Mouse (Mus musculus) fat pad, adult 2 months (tissue): ENCODE results near the gene Dnajc3.

ENCODE experiments used
- DNase-seq: peaks from one replicate; pipeline ENCODE4 v3.0.0-alpha.2; 2011; ENCODE audit warnings: low read depth, low spot score; ENCODE audit errors: extremely low read depth

Dnajc3 gene

DNA sequence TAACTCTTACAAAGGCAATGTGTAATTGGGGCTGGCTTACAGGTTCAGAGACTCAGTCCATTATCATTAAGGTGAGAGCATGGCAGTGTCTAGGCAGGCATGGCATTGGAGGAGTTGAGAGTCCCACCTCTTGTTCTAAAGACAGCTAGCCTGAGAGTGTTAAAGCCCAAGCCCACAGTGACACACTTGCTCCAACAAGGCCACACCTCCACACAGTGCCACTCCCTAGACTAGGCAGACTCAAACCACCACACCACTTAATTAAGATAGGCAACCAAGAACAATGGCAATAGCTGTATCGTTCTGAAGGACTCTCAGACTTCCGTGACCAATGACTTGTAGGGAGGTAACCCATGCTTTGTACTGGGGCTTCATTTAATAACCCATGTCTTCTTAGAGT is 7.0 kb upstream of the Dnajc3 start:
- no peak for DNase-seq

DNA sequence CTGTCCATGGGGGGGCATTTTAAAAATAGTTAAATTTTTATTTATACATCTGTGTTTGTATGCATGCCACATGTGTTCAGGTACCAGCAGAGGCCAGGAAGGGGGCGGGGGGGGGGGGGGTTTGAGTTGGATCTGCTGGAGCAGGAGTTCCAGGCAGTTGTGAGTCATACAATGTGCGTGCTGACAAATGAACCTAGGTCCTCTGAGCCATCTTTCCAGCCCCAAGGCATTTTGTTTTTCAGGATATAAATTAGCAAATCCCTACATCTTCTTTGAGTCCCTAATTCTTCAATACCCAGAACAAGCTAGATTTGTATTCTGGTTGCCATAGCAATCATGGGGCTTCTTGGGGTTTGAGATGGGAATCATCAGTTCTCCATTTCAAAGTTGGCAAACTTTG is 6.6 kb upstream of the Dnajc3 start:
- no peak for DNase-seq

GRCm38 (mm10) chr14:118932956-118933355 is 4.8 kb upstream of the Dnajc3 start:
- DNase-seq = no peak

DNA sequence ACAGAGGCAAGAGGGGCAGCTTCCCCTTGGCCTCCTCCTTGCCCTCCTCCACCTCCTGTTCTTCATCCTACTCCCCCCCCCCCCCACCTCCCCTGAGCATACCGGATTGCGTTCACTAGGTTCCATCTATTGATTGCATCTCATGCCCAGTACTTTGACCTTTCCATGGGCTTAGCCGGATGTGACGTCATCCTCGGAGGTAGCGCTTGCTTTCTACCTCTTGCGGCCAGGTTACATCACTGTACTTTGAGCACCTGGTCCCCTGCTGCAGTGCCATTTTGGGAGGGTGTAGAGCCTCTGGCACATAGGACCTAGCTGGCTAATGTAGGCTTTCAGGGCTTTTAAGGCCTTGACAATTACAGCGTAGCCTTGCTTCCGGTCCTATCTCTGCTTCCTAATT is 3.1 kb upstream of the Dnajc3 start:
- DNase-seq = no peak

GRCm38 (mm10) chr14:118936236-118936635 is 1.5 kb upstream of the Dnajc3 start:
- no peak for DNase-seq

DNA sequence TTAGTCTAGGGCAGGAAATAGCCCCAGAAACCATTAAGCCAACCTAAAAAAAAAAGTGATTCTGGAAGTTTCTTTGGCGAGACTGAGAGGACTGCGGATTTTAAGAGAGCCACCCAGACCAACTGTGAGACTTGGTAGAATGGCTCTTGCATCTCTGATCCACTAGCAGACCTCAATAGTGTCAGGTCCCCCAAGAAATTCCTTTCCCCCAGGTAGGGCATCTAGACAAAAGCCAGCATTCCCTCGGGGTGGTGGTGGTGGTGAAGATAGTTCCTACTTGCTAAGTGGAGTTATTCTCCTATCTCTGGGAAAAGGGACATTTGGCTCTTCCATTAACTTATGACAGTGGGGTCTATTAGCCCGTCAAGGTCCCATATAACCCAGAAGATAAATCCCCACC is 824 bp upstream of the Dnajc3 start:
- DNase-seq = no peak

GRCm38 (mm10) chr14:118938551-118938950 is 775 bp downstream of the Dnajc3 start:
- no peak for DNase-seq

DNA sequence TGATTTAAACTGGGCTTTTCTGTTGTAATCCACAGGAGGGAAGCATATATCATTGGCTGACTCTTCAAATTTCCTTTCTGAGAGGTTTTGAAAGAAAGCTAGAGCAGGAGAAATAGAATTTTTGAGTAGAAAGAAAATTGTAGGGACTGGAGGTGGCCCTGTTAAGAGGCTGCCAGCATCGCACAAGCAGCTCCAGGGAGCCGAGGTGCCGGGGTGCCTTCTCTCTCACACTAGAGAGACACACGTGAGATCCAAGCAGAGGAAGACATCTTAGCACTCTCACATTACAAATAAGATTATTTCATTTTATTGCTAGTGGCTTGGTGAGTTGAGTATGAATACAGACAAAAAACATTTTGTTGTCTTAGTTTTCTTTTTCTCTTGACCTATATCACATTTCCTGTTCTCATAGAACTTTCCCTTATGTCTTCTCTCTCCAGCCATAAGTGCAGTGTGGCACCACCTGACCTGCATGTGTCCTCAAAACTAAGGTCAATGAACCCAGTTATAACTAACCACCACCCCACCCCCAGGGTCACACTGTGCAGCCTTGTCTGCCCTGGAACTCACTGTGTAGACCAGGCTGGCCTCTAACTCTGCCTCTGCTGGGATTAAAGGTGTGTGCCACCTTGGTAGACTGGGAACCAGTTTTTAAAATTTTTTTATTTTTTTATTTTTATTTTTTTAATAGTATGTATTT is 3.2 kb downstream of the Dnajc3 start:
- no peak for DNase-seq

GRCm38 (mm10) chr14:118942076-118942475 is 4.3 kb downstream of the Dnajc3 start:
- DNase-seq = no peak

DNA sequence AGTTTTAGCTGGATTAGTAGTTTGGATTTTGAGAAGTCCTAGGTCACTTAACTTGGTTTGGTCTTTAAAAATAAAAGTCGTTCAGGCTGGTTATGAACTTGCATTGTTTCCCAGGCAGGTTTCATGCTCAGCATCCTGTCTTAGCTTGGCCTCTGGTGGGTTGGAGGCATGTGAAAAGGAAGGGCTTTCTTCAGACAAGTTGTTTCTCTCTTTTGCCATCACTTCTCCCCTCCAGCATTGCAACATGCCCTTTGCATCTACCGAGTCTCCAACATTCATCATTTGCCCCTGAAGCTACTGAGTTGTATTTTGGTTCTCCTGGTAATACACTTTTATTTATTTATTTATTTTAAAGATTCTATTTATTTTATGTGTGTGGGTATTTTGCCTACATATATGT is 6.9 kb downstream of the Dnajc3 start:
- no peak for DNase-seq

DNA sequence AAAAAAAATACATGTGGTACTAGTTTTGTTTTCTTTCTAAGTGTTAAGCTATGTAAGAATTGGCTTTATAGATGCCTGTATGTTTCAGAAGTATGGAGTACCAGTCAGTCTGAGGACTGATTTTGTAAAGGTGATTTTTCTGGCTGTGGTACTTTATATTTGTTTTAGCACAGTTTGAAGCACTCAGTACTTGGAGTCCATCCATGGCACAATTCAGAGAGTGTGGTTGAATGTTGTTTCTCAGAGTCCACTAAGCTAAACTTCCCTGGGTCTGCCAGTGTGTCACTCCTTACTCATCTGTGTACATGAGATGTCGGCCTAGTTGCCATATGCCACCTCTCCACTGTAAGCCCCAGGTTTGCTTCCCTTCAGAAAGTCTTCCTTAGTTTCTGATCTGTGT is 11.1 kb downstream of the Dnajc3 start:
- DNase-seq = no peak

DNA sequence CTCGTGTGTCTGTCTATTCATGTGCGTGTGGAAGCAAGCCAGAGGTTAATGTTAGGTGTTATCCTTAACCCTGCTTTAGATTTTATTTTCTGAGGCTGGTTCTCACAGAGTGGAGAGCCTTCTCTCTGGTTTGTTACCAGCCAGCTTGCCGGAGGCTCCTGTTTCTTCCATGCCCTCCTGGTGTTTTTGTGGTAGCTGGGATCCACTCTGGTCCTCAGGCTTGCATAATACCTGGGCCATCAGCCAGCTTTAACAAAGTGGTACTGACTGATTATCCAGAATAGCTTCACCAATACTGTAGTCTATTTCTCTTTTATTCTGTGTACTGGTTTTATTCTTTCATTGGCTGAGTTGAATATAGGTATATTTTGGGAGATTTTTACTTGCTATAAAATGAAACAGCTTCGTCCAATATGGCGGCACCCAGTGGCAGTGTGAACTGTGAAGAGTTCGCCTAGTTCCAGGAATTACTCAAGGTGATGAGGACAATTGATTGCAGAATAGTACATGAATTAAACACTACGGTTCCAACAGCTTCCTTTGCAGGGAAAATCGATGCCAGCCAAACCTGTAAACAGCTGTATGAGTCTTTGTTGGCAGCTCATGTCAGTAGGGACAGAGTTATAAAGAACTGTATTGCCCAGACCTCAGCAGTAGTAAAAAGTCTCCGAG is 14.3 kb downstream of the Dnajc3 start:
- peak; percentile 14 for DNase-seq

GRCm38 (mm10) chr14:118958010-118958409 is 20.2 kb downstream of the Dnajc3 start:
- peak; percentile 31 for DNase-seq

DNA sequence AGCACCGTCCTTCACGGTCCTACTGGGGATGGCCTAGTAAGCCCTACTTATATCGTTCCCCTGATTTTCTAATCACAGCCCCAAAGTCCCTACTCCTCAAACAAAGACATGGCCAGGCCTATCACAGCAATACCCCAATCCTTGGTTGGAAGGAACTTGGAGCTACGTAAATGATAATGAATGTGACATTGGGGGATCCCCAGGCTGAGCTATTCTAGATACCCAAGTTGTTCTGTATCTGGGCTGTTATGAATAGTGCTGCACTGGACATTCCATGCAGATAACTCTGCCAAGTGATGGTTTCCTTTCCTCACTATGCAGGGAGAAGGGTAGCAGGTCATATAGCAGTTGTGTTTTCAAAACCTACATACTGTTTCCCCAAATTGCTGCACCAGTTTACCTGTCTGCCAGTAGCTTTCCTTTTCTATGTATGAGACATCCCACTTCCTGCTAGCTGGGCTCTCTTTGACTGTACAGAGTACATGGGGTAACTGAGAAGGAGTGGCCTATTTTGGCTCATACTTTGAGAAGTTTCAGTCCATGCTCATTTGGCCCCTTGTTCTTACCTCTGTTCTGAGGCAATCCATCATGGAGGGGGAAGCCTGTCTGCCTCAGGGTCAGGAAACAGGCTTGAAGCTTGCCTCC is 27.7 kb downstream of the Dnajc3 start:
- no peak for DNase-seq

- no peak for DNase-seq
Observed at GRCm38 (mm10) chr14:118967646-118968045, 29.9 kb downstream of the Dnajc3 start.

DNA sequence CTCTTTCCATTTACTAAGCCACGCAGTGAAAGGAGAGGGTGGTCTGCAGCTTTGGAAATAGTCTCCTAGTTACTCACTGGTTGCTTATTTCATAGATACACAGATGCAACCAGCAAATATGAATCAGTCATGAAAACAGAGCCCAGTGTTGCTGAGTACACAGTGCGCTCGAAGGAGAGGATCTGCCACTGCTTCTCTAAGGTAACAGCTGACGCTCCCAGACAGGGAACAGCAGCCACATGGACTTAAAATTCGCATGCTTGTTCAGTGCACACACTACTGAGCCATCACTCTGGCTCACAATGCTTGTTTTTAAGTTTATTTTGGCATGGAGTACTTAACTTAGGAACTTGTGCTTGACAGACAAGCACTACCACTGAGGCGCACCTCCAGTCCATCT is 34.5 kb downstream of the Dnajc3 start:
- DNase-seq = no peak

- no peak for DNase-seq
Observed at GRCm38 (mm10) chr14:118977136-118977816, 39.5 kb downstream of the Dnajc3 start.

GRCm38 (mm10) chr14:118979571-118980325 is 42.0 kb downstream of the Dnajc3 start:
- DNase-seq = no peak

- DNase-seq = no peak
Observed at GRCm38 (mm10) chr14:118980358-118980757, 42.6 kb downstream of the Dnajc3 start.

GRCm38 (mm10) chr14:118980890-118981289 is 43.1 kb downstream of the Dnajc3 start:
- DNase-seq = no peak
